Mouse (Mus musculus) thymus, adult 18-20 months (tissue): ENCODE data around the gene Sh2d7.
A peak's percentile ranks its signal among the peaks of the same experiment; 100 is the strongest.

Experiments
- DNase-seq, 2 experiments: peaks; one replicate each; pipeline ENCODE4 v3.0.0; 2022; ENCODE audit warnings: mixed read lengths in 2 of 2

Gene Sh2d7

DNA sequence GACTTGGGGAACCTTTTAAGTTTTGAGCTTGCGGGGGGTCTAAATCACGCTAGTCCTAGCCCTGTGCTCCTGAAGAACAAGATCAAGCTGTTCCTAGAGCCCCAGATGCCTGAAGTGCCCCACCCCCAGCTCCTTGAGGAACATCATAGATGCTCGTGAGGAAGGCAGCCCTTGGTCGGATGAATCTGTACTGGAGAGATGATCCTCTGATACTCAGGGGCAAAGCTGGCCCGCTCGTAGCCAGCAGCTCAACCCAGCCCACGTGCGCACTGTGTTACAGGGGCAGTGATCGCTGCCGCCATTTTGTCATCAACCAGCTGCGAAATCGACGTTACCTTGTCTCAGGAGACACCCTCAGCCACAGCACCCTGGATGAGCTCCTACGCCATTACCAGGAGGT lies at the start of gene Sh2d7:
TSS of gene Sh2d7 (plus strand) at position 301 of the 400 bp plus-strand sequence.
- DNase-seq = no peak

- DNase-seq = no peak
These were observed 49.2 kb upstream of the Sh2d7 start for GRCm38 (mm10) chr9:54489599-54489998.

- no peak for DNase-seq
These were observed 48.4 kb upstream of the Sh2d7 start for GRCm38 (mm10) chr9:54490431-54490830.

GRCm38 (mm10) chr9:54499291-54499690 lies 39.5 kb upstream of the Sh2d7 start:
- DNase-seq = no peak

- no peak for DNase-seq
These were observed 39.0 kb upstream of the Sh2d7 start for GRCm38 (mm10) chr9:54499791-54500190.

- peak in 1 of 2 experiments; percentile 4 for DNase-seq
These were observed 37.8 kb upstream of the Sh2d7 start for GRCm38 (mm10) chr9:54500832-54501452.

DNA sequence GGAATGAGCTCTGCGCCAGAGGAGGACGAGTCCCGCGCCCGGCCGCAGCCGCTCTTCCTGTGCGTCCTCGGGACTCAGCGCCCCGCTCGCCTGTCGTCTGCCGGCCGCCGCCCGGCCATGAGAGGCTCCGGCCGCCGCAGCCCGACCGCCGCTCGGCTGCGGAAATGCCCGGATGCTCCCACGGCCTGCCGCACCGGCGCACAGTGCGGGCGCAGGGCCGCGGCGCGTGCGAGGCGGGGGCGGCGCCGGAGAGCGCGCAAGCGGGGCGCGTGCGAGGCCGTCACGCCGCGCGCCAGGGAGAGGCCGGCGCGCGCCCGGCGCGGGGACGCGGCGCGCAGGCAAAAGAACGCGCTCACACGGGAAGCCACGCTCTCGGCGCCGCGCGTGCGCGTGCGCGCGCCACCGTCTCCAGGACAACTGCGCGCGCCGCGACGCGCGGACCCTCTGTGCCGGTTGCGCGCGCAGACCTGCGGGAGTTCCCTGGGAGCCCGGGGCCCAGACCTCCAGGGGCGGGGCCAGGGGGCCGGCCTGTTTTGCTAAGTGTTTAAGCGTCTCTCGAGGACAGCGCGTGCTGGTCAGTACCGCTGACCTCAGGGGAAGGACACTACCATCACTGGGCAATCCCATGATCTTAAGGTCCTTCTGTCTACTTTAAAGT lies 37.2 kb upstream of the Sh2d7 start, which contains the start of gene Dmxl2:
TSS of gene Dmxl2 (minus strand) at position 174 of the 658 bp plus-strand sequence.
- DNase-seq = peak; percentile 14 to 21

GRCm38 (mm10) chr9:54502111-54502495 lies 36.7 kb upstream of the Sh2d7 start:
- DNase-seq = no peak

DNA sequence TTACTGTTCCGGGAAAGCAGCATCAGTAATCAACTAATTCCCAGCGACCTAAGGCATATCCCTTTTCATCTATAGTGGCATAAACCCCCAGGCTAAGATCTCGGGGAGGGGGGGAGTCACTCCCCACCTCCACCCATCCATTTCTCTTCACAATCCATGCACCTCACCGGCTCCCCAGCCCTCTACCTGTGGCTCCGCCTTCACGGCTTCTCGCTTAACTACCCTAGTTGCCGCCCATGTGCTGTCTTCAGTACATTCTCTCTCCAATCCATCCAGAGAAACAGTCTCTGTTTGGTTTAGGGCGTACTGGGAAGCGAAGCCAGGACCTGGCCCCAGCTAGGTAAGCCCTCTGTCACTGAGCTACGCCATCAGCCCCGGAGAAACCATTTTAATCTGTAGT lies 35.9 kb upstream of the Sh2d7 start:
- no peak for DNase-seq

DNA sequence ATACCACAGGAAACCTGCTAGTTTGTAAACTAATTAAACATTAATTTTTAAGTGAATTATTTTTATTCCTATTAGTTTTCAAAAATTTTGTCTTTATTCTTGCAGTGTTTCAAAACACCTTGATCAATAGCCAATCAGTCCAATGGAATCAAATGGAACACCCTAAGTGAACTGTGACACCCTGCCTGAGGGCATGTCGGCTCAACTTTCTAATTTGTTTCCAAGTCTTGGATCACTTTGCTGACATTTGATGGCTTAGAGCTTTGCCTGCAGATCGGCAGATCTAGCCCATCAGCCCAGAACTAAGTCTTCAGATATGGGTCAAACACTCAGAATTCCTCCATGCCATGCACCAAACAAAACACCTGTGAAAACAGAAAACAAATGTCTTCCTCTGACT lies 22.8 kb upstream of the Sh2d7 start:
- no peak for DNase-seq

- no peak for DNase-seq
These were observed 19.9 kb upstream of the Sh2d7 start for GRCm38 (mm10) chr9:54518921-54519320.

DNA sequence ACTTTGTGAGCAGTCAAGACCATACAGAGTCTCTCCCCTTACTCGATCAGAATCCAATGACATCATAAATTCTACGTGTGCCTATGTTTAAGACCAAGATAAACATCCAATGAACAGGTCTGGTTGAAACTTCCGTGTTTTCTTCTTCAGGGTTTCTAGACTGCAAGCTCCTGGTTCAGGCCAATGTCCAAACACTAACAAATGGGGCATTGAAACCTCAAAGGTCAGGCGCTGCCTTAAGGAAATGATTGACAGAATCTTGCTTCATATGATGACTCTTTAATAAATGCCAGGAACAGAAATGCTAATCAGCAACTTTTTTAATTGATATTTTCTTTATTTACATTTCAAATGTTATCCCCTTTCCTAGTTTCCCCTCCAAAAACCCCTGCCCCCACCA lies 18.5 kb upstream of the Sh2d7 start:
- DNase-seq = no peak

- DNase-seq = no peak
These were observed 11.1 kb upstream of the Sh2d7 start for GRCm38 (mm10) chr9:54527694-54528093.

DNA sequence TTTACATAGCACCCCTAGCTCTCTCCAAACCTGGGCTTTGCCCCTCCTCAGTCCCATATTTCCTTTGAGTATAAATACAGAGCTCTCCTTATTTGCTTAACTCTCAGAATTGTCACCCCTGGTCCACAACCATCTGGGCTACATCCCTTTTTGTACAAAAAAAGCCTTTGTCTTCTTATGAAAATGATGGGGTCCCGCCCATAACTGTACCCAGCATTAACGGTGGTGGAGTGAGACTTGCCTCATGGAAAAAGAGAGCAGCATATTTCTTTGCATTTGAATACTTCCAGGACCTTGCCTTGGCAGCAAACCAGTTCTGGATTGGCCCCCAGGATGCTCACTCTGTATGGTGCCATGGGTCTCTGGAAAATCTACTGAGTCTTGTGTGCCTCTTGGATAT lies 8.8 kb upstream of the Sh2d7 start:
- DNase-seq = no peak

DNA sequence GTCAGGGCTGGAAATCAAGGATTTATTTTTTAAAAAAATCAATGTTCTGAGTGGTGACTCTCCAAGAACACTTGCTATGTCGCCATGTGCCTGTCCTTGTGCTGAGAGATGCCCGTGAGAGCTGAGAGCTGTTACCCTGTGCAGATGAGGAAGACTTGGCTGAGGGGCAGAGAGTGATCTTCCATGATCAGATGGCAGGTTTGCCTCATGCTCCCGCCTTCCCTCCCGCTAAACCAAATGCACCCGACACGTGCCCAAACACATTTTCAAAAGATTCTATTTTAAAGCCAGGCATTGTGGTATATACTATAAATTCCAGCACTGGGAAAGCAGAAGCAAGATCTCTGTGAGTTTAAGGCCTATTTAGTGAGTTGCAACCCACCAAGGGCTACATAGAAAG lies 7.9 kb upstream of the Sh2d7 start:
- no peak for DNase-seq

DNA sequence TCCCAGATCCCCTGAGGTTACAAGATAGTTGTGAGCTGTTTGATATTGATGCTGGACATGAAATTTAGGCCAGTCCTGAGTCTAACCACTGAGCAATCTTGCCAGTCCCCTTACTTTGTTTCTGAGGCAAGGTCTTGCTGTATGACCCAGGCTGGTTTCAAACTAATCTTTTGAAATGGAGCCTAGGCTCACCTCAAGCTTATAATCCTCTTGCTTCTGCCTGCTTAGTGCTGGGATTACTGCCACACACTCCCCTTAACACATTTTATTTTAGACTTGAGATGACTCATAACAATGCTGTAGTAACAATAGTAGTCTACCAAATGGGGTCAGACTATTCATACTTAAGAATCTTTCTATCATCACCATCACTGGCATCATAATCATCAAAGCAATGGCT lies 7.4 kb upstream of the Sh2d7 start:
- no peak for DNase-seq

DNA sequence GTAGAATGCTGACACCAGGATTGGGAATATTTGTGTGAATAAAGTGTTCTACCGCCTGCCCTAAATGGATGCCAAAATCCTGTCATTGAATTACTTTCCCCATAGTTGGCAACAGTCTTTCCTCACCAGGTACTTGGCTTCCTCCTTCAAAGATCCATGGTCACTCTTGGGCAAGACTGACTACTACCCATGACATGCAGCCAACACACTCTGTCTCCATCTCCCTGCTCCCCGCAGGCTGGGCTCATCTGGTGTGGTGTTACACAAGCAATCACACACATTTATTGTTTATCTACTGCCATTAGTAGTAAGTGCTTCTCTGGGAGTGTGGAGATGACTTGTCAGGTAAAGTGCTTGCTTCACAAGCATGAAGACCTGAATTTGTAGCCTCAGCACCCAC lies 5.9 kb upstream of the Sh2d7 start:
- DNase-seq = no peak

GRCm38 (mm10) chr9:54533975-54534374 lies 4.8 kb upstream of the Sh2d7 start:
- DNase-seq = no peak

DNA sequence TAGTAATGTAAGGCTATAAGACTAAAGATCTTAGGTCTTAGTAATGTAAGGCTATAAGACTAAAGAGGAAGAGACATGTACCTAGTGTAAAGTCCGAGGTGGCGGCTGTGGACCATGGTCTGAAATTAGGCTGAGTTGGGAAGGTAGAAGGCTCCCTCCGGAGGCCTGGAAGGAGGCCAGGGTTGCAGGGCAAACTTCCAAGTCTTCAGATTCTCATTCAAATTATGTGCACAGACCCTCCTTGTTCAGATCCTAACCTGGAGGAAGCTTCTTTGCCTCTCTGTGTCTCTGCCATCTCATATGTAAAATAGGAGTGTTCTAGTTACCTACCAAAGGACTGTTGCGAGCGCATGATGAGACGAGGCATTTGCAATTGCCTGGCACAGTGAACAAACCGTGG lies 2.5 kb upstream of the Sh2d7 start:
- DNase-seq = no peak

GRCm38 (mm10) chr9:54537030-54537429 lies 1.8 kb upstream of the Sh2d7 start:
- DNase-seq = no peak

GRCm38 (mm10) chr9:54537480-54537879 lies 1.3 kb upstream of the Sh2d7 start:
- DNase-seq = no peak

GRCm38 (mm10) chr9:54538244-54538643 lies 540 bp upstream of the Sh2d7 start:
- no peak for DNase-seq

GRCm38 (mm10) chr9:54540801-54541200 lies 2.0 kb downstream of the Sh2d7 start:
- no peak for DNase-seq

- DNase-seq = no peak
These were observed 5.6 kb downstream of the Sh2d7 start for GRCm38 (mm10) chr9:54544212-54544953.
